Mouse (Mus musculus) ovary, postnatal 14 days (tissue): ENCODE results near the gene Chst12.
"Not testable (repeated sequence)": the region's sequence is repeated elsewhere in the genome, so short reads cannot be mapped to it uniquely, and the experiment has no call there.

Experiments
- DNase-seq: peaks from one replicate; pipeline ENCODE4 v3.0.0; 2022; ENCODE audit warnings: low spot score

Gene Chst12

DNA sequence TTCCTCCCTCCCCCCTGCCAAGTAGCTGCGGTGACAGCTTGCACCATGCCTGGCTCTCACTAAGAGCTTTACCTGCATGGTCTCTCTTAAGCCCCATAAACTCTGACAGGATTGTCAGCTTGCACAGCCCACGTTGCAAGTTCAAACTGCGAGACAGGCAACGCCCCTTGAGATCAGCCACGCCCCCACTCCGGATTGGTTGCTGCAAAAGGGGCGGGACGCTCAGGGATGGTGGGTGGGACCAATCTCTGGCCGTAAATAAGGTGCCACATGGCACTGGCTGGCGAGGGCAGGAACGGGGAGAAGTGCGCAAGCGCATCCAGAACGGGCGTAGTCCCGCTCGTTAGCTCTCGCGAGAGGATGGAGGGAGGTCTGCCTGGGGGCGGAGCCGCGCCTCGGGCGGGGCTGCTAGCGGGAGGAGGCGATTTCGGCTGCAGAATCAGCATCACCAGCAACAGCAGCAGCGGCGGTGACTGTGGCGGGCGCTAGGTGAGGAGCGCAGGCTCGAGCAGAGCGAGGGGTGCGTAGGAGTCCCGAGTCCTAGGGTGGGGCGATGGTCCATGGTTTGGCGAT lies at the start of gene Chst12:
TSS of gene Chst12 (plus strand) at position 343 of the 573 bp plus-strand sequence.
- DNase-seq = peak; percentile 98

DNA sequence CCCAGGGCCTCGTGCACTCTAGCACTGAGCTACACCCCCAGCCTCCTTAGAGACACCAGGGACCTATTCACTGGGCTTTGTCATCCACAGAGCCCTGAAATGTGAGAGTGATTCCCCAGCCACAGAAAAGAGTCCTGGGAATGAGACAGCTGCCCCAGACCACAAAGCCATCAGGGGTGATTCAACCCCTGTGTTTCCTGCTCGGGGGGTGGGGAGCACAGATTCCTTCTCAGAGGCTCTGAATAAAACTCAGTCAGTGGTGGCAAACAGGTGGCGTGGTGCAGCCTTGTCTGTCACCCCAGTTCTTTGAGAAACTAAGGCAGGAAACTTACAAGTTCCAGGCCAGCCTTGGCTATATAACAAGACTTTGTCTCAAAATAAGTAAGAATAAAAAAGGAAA lies 43.9 kb upstream of the Chst12 start:
- DNase-seq = no peak

DNA sequence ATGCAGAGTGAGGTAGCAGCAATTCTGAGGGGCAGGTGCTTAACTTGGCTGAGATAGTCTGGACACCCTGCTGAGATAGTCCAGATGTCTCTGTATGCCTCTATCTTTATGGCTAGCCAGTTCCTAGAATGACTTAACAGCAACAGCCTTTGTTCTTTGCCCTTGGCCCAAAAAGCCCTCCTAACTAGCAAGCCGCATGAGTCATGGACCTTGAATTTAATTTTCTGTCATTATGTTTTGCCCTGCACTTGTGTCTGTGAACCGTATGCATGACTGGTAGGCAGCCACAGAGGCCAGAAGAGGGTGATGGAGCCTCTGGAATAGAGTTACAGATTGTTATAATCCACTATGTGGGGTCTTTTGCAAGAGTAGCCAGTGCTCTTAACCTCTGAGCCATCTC lies 42.2 kb upstream of the Chst12 start:
- DNase-seq = not testable (repeated sequence)

DNA sequence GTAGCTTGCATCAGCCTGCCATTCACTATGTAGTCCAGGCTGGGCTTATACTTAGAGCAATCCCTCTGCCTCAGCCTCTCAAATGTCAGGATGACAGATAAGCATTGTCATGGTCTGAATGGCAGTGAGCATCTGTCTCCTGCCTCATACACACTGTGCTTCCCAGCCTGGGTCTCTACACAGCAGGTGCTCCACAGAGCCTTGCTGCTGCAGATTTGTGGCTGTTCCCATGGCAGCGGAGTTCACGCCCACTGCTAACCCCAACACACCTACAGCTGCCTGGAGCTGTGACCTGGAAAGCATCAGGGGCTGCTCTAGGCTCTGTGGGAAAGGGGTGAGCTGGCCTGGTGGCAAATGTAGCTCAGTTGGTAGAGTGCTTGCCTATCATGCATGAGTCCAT lies 40.4 kb upstream of the Chst12 start:
- DNase-seq = no peak

DNA sequence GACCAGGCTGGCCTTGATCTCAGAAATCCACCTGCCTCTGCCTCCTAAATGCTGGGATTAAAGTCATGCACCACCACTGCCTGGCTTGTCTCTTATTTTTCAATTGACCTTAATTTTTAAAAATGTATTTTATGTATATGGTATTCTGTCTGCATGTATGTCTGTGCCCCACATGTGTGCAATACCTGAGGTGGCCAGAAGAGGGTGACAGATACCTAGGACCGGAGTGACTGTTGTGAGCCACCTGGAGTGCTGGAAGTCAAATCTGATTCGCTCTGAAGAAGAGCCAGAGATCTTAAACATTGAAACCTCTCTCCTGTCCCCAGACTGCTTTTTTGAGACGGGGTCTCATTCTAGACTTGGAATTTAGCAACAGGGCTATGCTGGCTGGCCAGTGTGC lies 33.0 kb upstream of the Chst12 start:
- no peak for DNase-seq

DNA sequence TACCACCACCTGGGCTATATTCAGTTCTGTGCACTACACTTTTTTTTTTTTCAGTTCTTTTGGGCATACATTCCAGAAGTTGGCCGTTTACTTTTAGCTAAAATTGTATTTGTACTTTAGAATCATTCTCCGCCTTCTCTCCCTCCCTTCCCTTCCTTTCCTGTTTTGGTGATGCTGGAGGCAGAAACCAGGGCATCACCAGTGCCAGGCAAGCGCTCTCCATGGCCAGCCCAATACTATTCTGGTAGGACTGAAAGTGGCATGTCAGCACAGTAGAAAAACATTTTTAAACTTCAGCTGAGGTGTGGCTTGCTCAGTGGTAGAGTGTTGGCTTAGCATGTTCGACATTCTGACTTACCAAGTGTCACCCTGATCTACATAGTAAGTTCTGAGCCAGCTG lies 23.9 kb upstream of the Chst12 start:
- no peak for DNase-seq

DNA sequence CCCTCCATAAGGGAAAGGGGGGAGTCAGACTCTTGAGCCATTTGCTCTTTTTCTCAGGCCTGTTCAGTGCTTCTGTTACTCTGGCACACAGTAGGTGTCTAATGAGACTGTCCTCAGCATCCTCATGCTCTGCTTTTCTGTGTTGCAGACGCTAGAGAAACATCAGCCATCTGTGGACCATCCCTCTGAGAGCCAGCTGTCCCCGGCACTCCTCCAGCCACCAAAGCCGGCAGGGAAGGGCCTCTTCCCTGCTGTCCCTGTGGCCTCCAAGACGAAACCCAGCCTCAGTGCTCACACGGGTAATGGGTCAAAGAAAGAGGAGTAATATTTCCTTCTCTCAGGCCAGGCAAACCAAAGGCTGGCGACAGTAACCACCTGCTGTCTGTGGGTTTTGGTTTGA lies 14.2 kb upstream of the Chst12 start:
- no peak for DNase-seq

DNA sequence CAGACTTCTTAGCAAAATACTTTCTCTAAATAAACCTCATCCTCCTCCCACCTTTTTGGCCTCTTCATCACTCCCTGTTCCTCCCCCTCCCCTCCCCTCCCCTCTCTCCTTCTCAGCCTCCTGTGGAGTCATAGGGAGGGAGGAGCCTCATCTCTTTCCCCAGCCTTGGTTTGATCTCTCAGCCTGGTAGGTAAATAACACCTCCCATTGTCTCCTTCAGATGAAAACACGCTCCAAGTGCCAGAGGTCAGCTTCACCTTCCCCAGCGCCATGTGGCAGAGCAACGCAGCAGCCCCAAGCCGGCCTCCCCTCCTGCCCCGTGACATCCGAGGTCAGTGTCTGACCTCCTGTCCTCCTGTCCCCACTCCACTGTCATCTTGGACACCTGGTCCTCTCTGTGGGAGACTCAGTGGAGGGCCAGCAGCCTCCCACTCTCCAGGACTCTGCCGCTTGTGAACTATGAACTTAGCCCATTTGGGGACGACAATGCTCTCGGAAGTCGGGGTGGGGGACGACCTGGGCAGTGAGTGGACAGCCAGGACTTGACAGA lies 12.6 kb upstream of the Chst12 start:
- no peak for DNase-seq

DNA sequence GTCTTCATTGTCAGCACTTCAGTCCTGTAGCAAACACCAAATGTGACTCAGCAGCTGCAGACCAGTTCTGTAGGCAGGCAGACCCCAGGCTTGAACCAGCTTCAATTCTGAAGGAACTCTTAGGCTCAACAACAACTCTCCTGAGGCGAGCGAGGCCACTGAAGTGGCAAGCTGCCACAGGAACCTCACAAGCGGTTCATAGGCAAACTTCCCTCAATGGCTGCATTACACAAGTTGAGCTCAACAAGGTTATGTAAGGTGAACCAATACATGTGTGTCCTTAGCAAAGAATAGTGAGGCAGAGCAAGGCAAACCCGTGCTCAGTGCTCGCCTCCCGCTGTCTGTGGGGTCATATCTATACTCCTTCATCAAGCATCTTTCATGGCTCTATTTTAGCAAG lies 7.2 kb upstream of the Chst12 start:
- DNase-seq = no peak

DNA sequence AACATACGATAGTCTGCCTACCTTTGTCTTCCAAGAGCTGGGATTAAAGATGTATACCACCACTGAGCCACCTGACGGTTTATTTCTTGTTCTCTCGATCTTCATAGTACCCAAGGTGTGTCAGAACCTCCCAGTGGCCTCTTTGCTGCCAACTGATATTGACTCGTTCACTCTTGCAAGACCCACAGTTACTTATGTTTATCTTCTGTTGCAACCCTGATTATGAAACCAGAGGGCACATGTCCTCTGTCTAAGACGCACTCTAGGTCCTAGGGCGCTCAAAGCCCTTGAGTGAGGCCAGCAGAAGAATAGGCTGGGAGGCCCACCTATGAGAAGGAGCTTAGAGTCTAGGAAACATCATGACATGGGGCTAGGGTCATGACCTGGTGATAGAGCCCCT lies 4.6 kb upstream of the Chst12 start:
- DNase-seq = no peak

DNA sequence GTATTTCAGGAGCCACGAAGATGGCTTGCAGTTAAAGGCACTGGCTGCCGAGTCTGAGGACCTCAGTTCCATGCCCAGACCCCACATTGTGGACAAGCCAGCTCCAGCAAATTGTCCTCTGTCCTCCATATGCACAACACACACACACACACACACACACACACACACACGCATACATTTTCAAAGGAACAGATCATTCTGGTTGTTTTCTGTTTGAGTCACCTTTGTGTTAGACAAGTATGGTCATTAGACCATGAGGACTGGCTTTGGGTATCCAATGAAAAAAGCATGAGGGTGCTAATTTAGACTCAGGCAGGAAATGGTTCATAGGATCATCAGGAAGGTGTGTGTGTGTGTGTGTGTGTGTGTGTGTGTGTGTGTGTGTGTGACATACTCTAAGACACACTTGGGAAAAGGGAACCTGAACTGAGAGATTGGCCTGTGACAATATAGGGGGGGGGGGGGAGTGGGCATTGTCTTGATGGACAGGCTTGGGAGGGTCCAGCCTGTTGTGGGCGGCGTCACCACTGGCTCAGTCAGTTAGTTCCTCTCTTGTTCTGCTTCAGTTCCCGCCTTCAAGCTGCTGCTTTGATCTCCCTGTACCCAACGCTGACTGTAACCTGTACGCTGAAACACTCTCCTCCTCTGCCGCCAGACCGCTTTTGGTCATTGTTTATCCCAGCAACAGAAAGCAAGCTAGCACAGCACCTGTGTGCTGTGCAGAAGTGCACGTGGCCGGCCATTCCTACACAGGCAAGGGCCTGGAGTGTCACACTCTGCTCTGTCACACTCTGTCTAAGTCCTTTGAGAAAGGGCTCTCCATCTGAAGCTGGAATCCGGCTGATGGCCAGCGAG lies 3.1 kb upstream of the Chst12 start:
- DNase-seq = no peak

DNA sequence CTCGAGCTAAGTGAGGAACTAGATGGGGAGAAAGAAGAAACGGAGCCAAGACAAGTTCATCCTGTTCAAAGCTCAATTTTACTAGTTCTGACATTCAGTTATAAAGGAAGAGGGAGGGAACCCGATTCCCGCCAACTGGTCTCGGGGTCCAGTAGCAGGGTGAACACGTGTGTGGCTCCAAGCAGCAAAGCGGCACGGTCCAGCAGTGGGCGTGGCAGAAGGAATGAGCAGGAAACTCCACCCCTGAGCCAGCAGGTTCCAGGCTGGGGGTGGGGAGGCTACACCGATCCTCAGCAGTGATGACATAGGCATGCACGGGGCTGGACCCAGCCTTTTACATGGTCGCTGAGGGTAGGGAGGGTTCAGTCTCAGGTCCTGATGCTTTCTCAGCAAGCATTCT lies 2.4 kb upstream of the Chst12 start:
- peak; percentile 49 for DNase-seq

DNA sequence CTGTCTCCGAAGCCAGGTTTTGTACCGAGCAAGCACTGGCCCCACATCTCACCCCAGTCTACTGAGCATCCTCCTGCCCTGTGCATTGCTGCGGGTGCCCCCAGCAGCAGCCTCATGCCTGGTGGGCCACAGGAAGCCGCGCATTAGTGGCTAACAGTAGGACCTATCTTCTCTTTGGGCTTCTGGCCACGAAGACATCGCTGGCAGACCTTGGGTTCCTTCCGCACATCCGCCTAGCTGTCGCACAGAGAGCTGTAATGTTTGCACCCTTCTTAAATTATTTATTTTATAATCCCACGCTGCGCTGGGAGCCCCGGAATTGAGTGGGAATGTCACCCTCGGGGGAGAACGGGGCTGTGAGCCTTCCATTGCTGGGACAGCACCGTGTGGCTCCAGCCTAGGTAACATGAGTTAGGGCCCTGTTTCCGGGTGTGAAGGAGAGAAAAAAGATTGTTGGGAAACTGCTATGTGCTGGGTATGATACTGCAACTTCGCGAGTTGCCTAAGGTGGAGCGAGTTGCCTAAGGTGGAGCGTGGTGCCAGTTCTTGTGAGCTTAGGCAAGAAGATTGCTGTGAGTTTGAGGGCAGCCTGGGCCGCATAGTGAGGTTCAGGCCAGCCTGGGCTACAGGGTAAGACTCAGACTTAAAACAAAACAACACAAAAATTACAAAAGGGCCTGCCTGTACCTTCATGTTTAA lies 895 bp downstream of the Chst12 start:
- no peak for DNase-seq

DNA sequence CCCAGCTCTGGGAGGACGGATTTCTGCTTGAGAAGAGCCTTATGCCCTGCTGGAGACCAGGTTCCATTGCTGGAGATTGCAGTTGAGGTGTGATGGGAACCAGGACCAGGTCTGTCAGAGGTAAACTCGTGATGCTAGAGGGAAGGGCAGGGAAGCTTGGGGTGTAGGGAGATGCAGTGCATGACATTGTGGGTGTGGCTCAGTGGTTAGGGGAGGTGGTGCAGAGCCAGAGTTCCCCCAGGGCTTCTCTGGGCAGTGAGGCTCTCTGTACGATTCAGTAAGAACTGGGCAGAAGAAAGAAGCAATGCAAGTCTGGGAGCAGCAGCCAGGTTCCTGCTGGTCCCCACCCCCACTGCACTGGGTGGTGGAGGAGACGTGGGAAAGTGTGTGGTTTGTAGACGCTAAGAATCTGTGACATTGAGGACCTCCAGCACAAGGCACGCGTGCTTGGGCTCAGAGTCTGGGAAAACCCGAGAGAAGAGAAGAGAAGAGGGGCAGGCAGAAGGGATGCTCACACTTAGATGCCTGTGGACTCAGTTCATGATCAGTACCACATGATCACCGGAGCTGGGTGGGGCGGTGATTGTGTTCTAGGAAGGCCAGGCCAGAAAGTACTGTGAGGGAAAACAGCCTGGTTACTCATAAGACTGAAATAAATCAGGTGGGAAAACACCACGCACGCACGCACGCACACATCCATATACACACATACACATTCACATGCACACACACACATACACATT lies 2.3 kb downstream of the Chst12 start:
- no peak for DNase-seq

DNA sequence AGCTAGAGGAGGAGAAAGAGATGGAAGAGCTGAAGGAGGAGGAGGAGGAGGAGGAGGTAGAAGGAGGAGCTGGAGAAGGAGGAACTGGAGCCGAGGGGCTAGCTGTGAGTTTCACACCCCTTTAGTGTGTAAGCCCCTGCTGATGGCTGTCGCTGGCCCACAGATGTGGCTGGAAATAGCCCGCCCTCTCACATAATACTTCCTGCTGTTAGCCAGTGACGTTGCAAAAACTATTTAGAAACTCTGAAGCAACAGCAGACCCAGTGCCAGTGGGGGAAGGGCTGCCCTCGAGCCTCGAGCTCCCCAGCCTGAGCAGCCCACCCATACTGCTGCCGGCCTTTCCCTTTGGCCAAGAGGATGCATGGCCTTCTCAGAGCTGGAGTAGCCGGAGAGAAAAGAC lies 3.3 kb downstream of the Chst12 start:
- DNase-seq = no peak

DNA sequence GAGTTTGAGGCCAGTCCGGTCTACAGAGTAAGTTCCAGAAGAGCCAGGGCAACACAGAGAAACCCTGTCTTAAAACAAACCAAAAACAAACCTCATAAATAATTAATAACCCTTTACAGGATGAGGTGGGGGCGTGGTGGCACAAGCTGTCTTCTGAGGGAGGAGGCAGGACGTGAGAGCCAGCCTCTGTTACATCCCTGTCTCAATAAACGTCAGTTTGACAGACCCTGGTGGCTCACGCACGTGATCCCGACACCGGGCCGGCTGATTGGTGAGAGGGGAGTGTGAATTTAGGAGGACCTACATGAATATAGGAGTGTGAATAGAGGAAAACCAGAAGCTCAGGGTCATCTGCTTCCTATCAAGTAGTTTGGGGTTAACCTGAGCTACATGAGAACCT lies 3.9 kb downstream of the Chst12 start:
- no peak for DNase-seq

DNA sequence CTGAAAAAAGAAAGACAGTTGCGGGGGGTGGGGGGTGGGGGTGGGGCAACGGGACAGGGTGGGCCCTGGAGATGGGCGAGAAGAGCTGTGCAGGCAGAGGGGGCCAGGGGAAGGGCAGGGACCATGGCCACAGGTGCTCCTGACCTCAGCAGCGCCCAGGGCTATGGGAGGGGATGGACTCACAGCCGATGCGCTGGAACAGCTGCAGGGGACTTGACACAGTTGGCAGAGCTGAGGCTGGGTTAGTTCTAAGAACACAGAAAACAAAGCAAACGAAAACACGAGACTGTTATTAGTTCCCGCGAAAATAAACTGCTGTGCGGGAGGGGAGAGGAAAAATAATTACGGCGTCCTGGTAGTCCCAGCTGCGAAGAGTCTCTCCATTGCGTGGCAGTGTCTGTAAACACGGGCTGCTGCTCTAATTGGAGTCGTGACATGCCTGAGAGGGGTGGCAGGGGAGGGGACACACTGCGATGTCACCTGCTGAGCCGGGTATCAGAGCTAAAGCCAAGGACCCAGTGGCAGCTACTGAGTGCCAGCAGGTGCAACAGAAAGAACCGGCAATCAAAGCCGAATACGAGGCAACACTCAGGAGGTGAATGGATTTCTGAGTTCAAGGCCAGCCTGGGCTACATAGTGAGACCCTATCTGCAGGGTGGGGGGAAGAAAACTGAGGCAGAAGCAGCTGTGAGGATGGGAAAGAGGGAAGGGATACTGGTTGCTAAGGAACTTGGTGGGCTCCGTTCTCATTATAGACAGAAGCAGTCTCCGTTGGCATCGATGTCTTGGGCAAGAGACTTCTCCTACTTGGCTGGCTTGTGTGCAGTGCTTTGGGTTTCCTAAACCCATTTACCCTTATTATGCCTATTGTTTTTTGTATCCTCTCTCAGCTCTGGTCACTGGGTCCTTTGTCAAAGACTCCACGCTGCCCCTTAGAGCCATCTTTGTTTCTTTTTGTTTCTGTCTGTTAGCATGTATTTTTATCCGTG lies 5.0 kb downstream of the Chst12 start:
- DNase-seq = no peak

DNA sequence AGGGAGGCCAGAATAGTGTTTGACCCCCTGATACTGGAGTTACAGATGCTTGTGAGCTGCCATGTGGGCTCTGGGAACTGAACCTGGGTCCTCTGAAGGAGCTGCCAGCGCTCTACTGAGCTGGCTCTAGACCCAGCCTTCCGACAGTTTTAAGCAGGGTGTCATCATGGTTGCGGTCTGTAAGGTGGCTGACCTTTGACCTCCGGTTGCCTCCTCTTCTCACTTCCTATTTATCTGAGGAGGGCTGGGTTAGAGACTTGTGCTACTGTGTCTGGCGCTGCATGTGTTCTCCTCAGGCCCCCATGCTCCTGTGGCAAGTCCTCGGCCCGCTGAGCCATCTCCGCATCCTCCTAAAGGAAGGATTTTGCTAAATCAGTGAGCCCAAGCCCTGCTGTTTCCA lies 8.6 kb downstream of the Chst12 start:
- no peak for DNase-seq

DNA sequence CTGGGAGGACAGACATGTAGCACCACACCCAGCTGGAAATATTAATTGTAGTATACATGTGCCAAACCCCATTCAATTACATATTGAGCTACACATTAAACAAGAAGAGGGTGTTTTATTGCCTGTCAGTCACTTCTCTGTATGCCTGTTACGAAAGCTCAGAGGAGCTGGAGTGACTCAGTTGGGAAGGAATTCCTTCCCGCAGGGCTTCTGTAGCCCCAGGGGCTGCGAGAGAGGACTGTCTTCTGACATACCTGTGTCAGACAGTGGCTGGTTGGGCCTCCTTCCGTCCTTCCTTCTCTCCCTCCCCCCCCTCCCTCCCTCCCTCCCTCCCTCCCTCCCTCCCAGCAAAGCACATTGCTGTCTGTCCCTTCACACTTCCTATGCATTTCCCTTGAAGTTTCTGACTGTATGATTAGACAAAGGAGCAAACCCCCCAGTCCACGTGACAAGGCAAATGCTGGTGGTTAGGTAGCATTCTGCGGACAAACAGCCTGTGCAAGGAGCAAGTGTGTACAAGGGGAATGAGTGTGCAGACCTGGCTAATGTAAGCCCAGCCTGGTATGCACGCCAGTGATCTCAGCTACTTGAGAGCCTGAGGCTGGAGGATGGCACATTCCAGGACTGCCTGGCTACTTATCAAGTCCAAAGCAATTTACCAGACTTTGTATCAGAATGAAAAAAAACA lies 9.6 kb downstream of the Chst12 start:
- no peak for DNase-seq

DNA sequence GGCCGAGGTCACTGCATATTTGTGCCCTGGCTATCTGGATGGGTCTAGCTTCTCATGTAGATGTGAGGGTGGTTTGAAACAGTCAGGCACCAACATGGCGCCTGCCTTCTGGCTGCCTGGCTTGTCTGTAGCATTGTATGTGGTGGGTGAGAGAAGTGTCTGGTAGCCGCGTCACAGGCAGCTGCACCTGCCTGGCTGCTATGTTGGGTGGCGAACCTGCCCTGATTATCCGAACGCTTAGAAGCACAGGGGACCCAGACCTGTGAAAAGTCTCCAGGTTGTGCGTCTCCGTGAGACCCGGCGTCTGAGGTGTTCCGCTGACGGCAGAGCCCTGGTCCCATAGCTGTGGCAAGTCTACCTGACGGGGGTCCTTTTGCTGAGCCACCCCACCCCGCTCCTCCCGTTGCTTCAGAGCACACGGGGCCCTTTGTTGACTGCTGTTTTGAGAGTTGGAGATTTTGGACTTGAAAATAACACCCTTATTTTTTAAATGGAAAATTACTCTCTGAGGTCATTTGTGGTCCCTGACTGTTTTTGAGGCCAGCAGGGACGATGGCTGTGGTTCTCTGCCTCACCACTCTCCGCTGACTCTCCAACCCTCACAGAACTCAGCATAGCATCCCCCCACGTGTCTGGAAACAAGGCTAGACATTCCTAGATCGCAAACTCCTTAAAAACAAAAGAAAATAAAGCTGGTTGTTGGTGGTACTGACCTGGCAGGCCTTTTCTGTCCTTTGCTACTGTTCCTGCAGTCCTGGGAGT lies 12.0 kb downstream of the Chst12 start:
- DNase-seq = no peak
